Mouse (Mus musculus): Measurements from ENCODE around the gene Dab1. TPM values are rescaled to one million over a fixed set of nuclear protein-coding genes. Genes with fewer than 3 reads are reported as not detected.

Gene Dab1
- polyA plus RNA-seq, 1 experiment from 2014 or later, result 1.3 TPM

DNA sequence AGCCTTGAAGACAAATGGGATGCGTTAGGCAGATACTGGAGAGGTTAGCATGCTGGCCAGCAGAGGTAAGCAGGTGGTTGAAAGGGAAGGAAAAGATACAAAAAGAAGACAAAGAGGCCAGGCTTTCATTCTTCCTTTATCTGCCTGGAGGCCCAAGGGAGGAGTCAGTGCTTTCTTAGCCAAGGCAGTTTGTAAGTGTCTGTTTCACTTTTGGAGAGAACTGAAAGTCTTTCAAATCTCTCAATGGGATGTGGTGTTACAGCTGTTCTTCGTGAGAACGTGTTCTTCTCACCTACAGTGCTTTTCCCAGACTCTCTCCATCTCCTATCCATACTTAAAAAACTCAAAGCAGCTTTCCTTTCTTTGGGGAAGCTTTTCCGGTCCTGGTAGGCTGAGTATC lies 94.8 kb downstream of the Dab1 start:
- no peaks in the 10 kb centered on the region for H3K27me3 ChIP-seq (ENCODE audit: control insufficient read depth, insufficient read depth, low read depth, low read length)
- no peak overlapping the region for H3K4me2 ChIP-seq (ENCODE audit: low read depth, low read length)
- H3K4me1 ChIP-seq (ENCODE audit: control insufficient read depth, low read depth, low read length), result no peaks in the 10 kb centered on the region
- H3K4me3 ChIP-seq (ENCODE audit: low read depth, low read length), result no peak overlapping the region
- H3K9me3 ChIP-seq (replicated peaks; ENCODE audit: control insufficient read depth, low read length), result no peaks in the 10 kb centered on the region
- no peak overlapping the region for H3K9ac ChIP-seq (ENCODE audit: low read depth, low read length)
- no peak for ATAC-seq (ENCODE audit: low read depth)
- 68% methylated on average over 4 of the region's 4 CpGs for WGBS (ENCODE audit: insufficient replicate concordance)
- no peak overlapping the region for H3K27ac ChIP-seq (ENCODE audit: low read length)
- H3K36me3 ChIP-seq (ENCODE audit: control insufficient read depth, insufficient read depth), result no peaks in the 10 kb centered on the region

DNA sequence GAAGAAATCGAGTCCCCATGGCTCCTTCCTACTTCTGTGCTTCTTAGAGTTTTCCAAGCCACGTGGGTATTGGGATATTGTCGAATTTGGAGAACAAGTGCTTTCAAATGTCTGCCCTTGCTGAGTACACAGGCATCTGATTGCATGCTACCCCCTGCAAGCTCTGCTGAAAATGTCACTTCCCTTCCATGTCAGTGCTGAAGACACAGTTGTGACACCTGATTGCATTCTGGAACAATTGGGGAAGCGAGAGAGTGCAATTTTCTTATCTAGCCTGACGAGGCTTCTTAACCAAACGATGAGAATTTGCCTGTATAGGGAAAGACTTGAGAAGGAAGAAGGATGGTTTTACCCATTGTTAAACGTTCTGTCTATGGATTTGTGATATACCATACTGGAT lies 95.8 kb downstream of the Dab1 start:
- 35% methylated on average over 7 of the region's 7 CpGs for WGBS (ENCODE audit: insufficient replicate concordance)
- H3K4me2 ChIP-seq (ENCODE audit: low read depth, low read length), result no peak overlapping the region
- H3K9me3 ChIP-seq (replicated peaks; ENCODE audit: control insufficient read depth, low read length), result no peaks in the 10 kb centered on the region
- H3K27ac ChIP-seq (ENCODE audit: low read length), result no peak overlapping the region
- H3K4me3 ChIP-seq (ENCODE audit: low read depth, low read length), result no peak overlapping the region
- no peaks in the 10 kb centered on the region for H3K4me1 ChIP-seq (ENCODE audit: control insufficient read depth, low read depth, low read length)
- H3K36me3 ChIP-seq (ENCODE audit: control insufficient read depth, insufficient read depth), result no peaks in the 10 kb centered on the region
- H3K9ac ChIP-seq (ENCODE audit: low read depth, low read length), result no peak overlapping the region
- no peaks in the 10 kb centered on the region for H3K27me3 ChIP-seq (ENCODE audit: control insufficient read depth, insufficient read depth, low read depth, low read length)
- ATAC-seq (ENCODE audit: low read depth), result no peak

DNA sequence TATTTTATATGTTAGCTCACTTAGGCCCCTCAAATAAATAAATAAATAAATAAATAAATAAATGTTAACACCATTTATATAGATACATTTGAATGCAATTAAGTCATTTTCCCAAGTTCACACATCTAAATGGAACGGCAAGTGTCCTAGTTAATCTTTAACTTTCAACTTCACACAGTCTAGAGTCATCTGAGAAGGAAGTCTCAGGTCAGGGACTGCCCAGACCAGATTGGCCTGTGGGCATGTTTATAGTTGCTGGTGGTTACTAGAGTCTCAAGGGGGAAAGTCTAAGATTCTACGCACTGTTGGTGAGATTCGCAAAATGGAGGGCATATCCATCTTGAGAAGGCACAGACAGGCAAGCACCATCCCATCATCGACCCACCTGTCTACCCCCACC lies 96.4 kb downstream of the Dab1 start:
- H3K27me3 ChIP-seq (ENCODE audit: control insufficient read depth, insufficient read depth, low read depth, low read length), result no peaks in the 10 kb centered on the region
- H3K36me3 ChIP-seq (ENCODE audit: control insufficient read depth, insufficient read depth), result no peaks in the 10 kb centered on the region
- H3K9me3 ChIP-seq (replicated peaks; ENCODE audit: control insufficient read depth, low read length), result no peaks in the 10 kb centered on the region
- no peaks in the 10 kb centered on the region for H3K4me1 ChIP-seq (ENCODE audit: control insufficient read depth, low read depth, low read length)
- H3K27ac ChIP-seq (ENCODE audit: low read length), result no peak overlapping the region
- no peak overlapping the region for H3K4me3 ChIP-seq (ENCODE audit: low read depth, low read length)
- no peak overlapping the region for H3K9ac ChIP-seq (ENCODE audit: low read depth, low read length)
- 62% methylated on average over 4 of the region's 4 CpGs for WGBS (ENCODE audit: insufficient replicate concordance)
- ATAC-seq (ENCODE audit: low read depth), result no peak
- no peak overlapping the region for H3K4me2 ChIP-seq (ENCODE audit: low read depth, low read length)

DNA sequence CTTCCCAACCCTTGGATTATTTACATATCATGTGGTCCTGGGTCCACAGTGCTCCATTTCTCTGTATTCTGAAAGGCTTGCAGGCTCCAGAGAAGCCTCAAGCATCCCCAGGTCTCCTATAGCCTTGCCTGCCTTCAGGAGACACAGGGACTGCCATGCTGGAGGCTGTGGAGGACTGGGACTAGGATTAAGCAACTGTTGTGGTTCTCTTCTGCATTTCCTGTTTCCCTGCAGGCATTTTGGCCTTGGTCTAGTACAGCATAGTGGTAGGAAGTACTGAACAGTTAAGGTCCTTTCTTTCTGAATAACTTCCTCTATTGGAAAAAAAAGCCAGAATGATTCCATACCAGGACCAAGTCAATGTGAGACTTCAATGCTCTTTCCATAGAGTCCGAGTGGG lies 103.6 kb downstream of the Dab1 start:
- no peak overlapping the region for H3K9ac ChIP-seq (ENCODE audit: low read depth, low read length)
- no peaks in the 10 kb centered on the region for H3K9me3 ChIP-seq (replicated peaks; ENCODE audit: control insufficient read depth, low read length)
- H3K4me2 ChIP-seq (ENCODE audit: low read depth, low read length), result no peak overlapping the region
- H3K36me3 ChIP-seq (ENCODE audit: control insufficient read depth, insufficient read depth), result no peaks in the 10 kb centered on the region
- H3K4me3 ChIP-seq (ENCODE audit: low read depth, low read length), result no peak overlapping the region
- H3K27me3 ChIP-seq (ENCODE audit: control insufficient read depth, insufficient read depth, low read depth, low read length), result no peaks in the 10 kb centered on the region
- H3K4me1 ChIP-seq (ENCODE audit: control insufficient read depth, low read depth, low read length), result no peaks in the 10 kb centered on the region
- 71% methylated on average over 1 of the region's 1 CpGs for WGBS (ENCODE audit: insufficient replicate concordance)
- H3K27ac ChIP-seq (ENCODE audit: low read length), result no peak overlapping the region
- no peak for ATAC-seq (ENCODE audit: low read depth)

DNA sequence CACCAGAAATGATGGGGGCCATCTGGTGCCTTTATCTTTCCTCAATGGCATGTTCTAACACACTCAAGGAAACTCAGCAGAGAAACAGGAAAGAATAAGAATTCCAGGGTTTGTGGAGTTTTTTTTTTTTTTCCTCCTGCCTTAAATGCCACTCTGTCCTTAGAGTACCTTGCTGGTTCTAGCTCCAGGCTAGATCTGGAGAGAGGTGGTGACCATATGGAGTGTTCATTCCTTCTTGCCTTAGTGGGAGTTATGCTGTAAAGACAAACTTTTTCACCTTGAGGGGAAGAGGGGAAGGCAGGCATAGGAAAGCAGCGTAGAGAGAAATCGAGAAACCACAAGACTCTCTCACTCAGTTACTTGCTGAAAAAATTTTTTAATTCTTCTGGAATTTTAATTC lies 107.3 kb downstream of the Dab1 start:
- WGBS (ENCODE audit: insufficient replicate concordance), result 63% methylated on average over 2 of the region's 2 CpGs
- Histone ChIP-seq H3K27me3 (ENCODE audit: control insufficient read depth, insufficient read depth, low read depth, low read length) (no peaks in the 10 kb centered on the region), H3K4me1 (ENCODE audit: control insufficient read depth, low read depth, low read length) (no peaks in the 10 kb centered on the region), H3K9ac (ENCODE audit: low read depth, low read length) (no peak overlapping the region), H3K9me3 (replicated peaks; ENCODE audit: control insufficient read depth, low read length) (no peaks in the 10 kb centered on the region), H3K27ac (ENCODE audit: low read length) (no peak overlapping the region), H3K36me3 (ENCODE audit: control insufficient read depth, insufficient read depth) (no peaks in the 10 kb centered on the region), H3K4me3 (ENCODE audit: low read depth, low read length) (no peak overlapping the region), H3K4me2 (ENCODE audit: low read depth, low read length) (no peak overlapping the region)
- no peak for ATAC-seq (ENCODE audit: low read depth)

DNA sequence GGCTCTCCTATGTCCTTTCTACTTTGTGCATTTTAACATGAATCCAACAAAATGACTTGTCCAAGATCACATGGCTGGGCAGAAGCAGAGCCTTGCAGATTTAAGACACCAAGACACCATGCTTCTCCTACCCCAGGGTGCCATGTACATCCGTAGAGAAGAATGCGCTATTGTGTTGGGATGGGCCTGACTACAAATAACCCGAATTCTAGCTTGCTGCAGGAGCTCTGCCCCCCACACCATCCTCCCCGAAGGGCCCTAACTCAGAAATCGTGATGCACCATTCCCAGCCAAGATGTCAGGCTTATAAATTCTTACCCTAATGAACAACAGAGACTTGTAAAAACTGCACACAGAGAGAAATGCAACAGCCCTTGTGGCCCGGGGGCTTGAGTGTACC lies 118.0 kb downstream of the Dab1 start:
- H3K4me3 ChIP-seq (ENCODE audit: low read depth, low read length), result no peak overlapping the region
- no peaks in the 10 kb centered on the region for H3K9me3 ChIP-seq (replicated peaks; ENCODE audit: control insufficient read depth, low read length)
- no peak overlapping the region for H3K4me2 ChIP-seq (ENCODE audit: low read depth, low read length)
- no peaks in the 10 kb centered on the region for H3K4me1 ChIP-seq (ENCODE audit: control insufficient read depth, low read depth, low read length)
- no peaks in the 10 kb centered on the region for H3K27me3 ChIP-seq (ENCODE audit: control insufficient read depth, insufficient read depth, low read depth, low read length)
- no peak overlapping the region for H3K27ac ChIP-seq (ENCODE audit: low read length)
- no peak overlapping the region for H3K9ac ChIP-seq (ENCODE audit: low read depth, low read length)
- no peak for ATAC-seq (ENCODE audit: low read depth)
- no peaks in the 10 kb centered on the region for H3K36me3 ChIP-seq (ENCODE audit: control insufficient read depth, insufficient read depth)
- WGBS (ENCODE audit: insufficient replicate concordance), result 64% methylated on average over 6 of the region's 6 CpGs

DNA sequence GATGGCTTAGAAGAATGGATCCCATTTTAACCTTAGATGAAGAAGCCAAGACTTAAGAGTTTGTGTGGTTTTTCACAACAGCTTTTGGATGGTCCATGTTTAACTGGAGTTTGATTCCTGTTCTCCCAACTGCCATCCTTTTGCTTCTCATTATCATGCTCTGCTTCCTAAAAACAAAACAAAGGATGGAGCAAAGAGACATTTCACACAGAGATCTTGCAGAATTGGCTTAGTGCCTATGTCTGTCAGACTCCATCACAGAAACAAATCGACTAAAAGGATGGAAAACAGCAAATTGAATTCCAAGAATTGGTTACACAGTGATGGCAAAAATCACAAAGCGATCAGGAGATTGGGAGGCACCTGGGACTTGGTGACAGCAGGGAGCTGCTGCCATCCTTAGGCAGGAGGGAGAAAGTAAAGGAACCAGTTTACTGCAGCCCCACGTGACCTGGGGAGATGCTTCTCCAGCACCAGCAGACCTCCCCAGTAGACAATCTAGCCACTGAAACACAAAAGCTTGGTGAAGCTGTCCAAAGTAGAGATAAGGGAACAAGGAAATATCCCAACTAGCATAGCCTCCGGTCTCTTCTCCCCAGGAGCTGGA lies 132.2 kb downstream of the Dab1 start:
- H3K9me3 ChIP-seq (replicated peaks; ENCODE audit: control insufficient read depth, low read length), result no peaks in the 10 kb centered on the region
- no peaks in the 10 kb centered on the region for H3K4me1 ChIP-seq (ENCODE audit: control insufficient read depth, low read depth, low read length)
- H3K9ac ChIP-seq (ENCODE audit: low read depth, low read length), result no peak overlapping the region
- no peak overlapping the region for H3K4me3 ChIP-seq (ENCODE audit: low read depth, low read length)
- ATAC-seq (ENCODE audit: low read depth), result no peak
- no peaks in the 10 kb centered on the region for H3K27me3 ChIP-seq (ENCODE audit: control insufficient read depth, insufficient read depth, low read depth, low read length)
- no peak overlapping the region for H3K27ac ChIP-seq (ENCODE audit: low read length)
- WGBS (ENCODE audit: insufficient replicate concordance), result 30% methylated on average over 4 of the region's 4 CpGs
- no peaks in the 10 kb centered on the region for H3K36me3 ChIP-seq (ENCODE audit: control insufficient read depth, insufficient read depth)
- H3K4me2 ChIP-seq (ENCODE audit: low read depth, low read length), result no peak overlapping the region

DNA sequence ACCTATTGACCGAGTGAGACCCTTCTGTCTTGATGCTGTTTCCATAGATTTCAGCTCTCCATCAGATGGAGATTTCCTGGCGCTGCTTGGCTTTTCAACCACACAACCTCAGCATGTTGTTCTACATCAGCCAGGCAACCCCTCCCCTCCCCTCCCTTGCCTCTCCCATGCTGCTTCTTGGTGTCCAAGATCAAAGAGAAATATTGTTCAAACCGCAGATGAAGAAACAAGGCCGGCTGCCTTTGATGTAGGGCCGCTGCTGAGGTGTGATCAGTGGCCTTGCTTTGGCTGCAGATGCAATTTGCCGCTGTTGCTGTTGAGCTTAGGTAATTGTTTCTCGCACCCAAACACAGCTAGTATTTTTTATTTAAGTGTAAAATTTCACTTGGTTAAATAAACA lies 135.4 kb downstream of the Dab1 start:
- Histone ChIP-seq H3K9ac (ENCODE audit: low read depth, low read length) (no peak overlapping the region), H3K4me2 (ENCODE audit: low read depth, low read length) (no peak overlapping the region), H3K4me3 (ENCODE audit: low read depth, low read length) (no peak overlapping the region), H3K27me3 (ENCODE audit: control insufficient read depth, insufficient read depth, low read depth, low read length) (no peaks in the 10 kb centered on the region), H3K9me3 (replicated peaks; ENCODE audit: control insufficient read depth, low read length) (no peaks in the 10 kb centered on the region), H3K36me3 (ENCODE audit: control insufficient read depth, insufficient read depth) (no peaks in the 10 kb centered on the region), H3K27ac (ENCODE audit: low read length) (no peak overlapping the region), H3K4me1 (ENCODE audit: control insufficient read depth, low read depth, low read length) (no peaks in the 10 kb centered on the region)
- ATAC-seq (ENCODE audit: low read depth), result no peak
- 38% methylated on average over 7 of the region's 7 CpGs for WGBS (ENCODE audit: insufficient replicate concordance)

DNA sequence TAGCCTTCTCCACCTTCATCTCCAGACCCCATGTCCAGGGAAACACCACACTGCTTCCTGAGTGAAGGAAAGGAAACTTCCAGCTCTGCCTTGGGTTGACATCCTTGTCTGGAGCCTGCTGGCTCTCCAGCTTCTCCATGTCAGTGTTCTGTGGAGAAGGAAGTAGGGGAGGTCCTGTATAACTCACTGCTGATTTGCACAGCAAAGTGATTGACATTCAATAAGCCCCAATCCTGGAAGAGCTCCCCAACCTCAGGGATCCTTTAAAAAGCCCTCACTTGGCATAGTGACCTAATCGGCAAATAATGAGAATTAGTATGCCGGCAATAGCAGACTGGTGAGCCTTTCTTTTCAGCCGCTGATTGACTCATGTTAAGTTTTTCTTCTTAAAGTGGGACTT lies 138.1 kb downstream of the Dab1 start:
- Histone ChIP-seq H3K4me1 (ENCODE audit: control insufficient read depth, low read depth, low read length) (no peaks in the 10 kb centered on the region), H3K4me3 (ENCODE audit: low read depth, low read length) (no peak overlapping the region), H3K27me3 (ENCODE audit: control insufficient read depth, insufficient read depth, low read depth, low read length) (no peaks in the 10 kb centered on the region), H3K9ac (ENCODE audit: low read depth, low read length) (no peak overlapping the region), H3K4me2 (ENCODE audit: low read depth, low read length) (no peak overlapping the region), H3K27ac (ENCODE audit: low read length) (no peak overlapping the region), H3K9me3 (replicated peaks; ENCODE audit: control insufficient read depth, low read length) (no peaks in the 10 kb centered on the region), H3K36me3 (ENCODE audit: control insufficient read depth, insufficient read depth) (no peaks in the 10 kb centered on the region)
- WGBS (ENCODE audit: insufficient replicate concordance), result 76% methylated on average over 3 of the region's 3 CpGs
- no peak for ATAC-seq (ENCODE audit: low read depth)

Measured in liver, embryonic 16.5 days (tissue).